Mouse (Mus musculus) inflammation-experienced regulatory T-cells (primary cell): ENCODE results near the gene Cflar. TPM values are rescaled to one million over a fixed set of nuclear protein-coding genes. Genes with fewer than 3 reads are reported as not detected.

Experiments
- polyA plus RNA-seq, 2 experiments: library from polyadenylated mRNA; unstranded; fragments of 100-300 nt; shearing (Covaris generic); gene quantifications; one replicate each; pipeline ENCODE4 v1.2.1; 2017

Cflar gene
- polyA plus RNA-seq: 100 to 1,000 TPM; 118 to 126 TPM

DNA sequence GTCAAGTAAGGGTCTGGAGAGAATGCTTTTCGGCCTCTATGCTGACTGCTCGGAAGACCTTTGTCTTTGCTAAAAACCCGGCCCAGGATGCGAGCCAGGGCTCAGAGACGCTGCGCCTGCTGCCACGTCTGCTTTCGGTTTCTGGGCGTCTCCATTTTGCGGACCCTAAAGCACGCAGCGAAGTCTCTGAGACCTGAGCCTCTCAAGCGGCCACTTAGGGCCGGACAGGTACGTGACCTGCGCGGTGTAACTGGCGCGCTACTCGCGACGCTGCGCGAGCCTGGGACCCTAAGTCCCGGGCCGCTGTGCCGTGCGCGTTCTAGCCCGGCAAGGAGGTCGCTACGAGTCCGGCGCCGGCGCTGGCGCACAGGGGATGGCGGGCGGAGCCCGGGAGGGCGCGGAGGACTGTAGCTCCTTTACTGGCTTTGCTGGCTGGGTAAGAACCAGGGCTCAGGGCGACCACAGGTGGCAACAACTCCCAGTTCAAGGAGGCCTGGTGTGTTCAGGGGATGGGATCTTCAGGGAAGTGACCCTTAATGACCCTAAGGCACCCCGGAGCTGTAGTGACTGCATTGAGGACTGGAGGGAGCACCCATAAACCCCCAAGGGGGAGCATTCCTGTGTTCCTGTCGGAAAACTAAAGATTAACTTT, at the start of gene Cflar:
Gene Cflar (plus strand): TSS at position 144 of the 652 bp plus-strand sequence.

GRCm38 (mm10) chr1:58695810-58696209, 15.5 kb upstream of the Cflar start, which contains the start of gene Als2cr12:
Als2cr12 (minus strand) TSS chr1:58695989.

DNA sequence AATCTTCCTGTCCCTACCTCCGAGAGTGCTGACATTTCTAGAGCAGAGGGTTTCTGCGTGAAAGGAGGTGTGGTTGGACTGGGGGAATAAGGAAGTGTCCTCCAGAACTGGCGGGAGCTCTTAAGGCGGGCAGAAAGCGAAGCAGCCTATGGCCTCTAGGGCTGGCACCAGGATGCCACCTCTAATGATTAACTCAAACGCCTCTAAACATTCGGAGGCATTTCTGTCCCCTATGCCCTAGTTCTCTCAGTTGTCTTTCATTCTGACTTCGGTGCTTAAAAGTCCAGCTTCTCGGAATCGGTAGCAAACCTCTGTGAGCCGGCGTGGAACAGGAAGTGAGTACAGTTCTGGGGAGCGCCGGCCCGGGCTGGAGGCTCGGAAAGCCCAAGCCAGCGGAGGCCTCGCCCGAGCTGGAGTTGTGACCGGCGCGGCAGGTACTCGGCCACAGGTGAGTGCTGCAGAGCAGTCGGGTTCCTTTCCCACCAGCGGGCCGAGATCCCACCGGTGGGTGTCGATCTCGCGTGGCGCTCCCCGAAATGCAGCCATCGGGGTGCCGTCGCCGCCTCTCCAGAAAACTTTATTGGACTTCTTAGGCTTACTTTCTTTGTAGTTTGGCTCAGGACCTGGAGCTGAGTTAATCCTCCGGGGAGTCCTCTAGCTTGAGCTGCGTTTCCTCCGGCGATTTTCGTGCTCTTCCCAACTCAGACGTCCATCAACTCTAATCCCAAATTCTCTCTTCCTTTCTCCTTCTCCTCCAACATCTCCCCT, 84.2 kb downstream of the Cflar start, which contains the start of gene Casp8:
Gene Casp8 (plus strand): TSS at position 84 of the 768 bp plus-strand sequence.

Other genes starting within 250 kb of the Cflar start
- gene Orc2, start 206.4 kb upstream of the Cflar start, polyA plus RNA-seq: 10 to 100 TPM; 24.6 to 32.0 TPM
- gene Fam126b, start 125.2 kb upstream of the Cflar start, polyA plus RNA-seq: 10 to 100 TPM in 1 of 2 experiments, 1 to 10 TPM in 1; 6.3 to 13.1 TPM
- gene Ndufb3, start 125.1 kb upstream of the Cflar start, polyA plus RNA-seq: 100 to 1,000 TPM; 112 TPM
- under 1 TPM; 0.13 to 0.67 TPM for gene Als2cr12, start 15.5 kb upstream of the Cflar start, polyA plus RNA-seq
- 100 to 1,000 TPM; 194 to 207 TPM for gene Casp8, start 83.9 kb downstream of the Cflar start, polyA plus RNA-seq